Mouse (Mus musculus): ENCODE data around the gene Chmp6. TPM values are rescaled to one million over a fixed set of nuclear protein-coding genes. Genes with fewer than 3 reads are reported as not detected.

The Chmp6 gene
- 99.0 and 105 TPM in 2 replicates for polyA plus RNA-seq (2015; fragmentation: Nextera tagmentation; extraction: Ambion mirVana)

- Histone ChIP-seq H3K4me3 (replicated peaks) (peak within 1 kb of the TSS; percentile 97), H3K36me3 (peaks cover 21% of the 10 kb centered on the region), H3K9ac (replicated peaks) (peak within 1 kb of the TSS; percentile 99), H3K4me2 (peak within 1 kb of the TSS; percentile 97), H3K9me3 (replicated peaks) (no peaks in the 10 kb centered on the region), H3K27me3 (replicated peaks) (0 out of 2 replicates have a peak, but pooled peaks cover 1% of the 10 kb centered on the region), H3K27ac (replicated peaks) (peak within 1 kb of the TSS; percentile 86), H3K4me1 (peaks cover 46% of the 10 kb centered on the region)
- under 1% methylated on average over 48 of the region's 48 CpGs for WGBS
- ATAC-seq (ENCODE audit: low FRiP score), result peak; percentile 66
Measured at GRCm38 (mm10) chr11:119913291-119913934, at the start of gene Chmp6. Gene Chmp6, plus strand, starts transcription at chr11:119913441.

GRCm38 (mm10) chr11:119866837-119867236 lies 46.4 kb upstream of the Chmp6 start:
- Histone ChIP-seq H3K27ac (replicated peaks) (no peak overlapping the region), H3K4me2 (no peak overlapping the region), H3K4me3 (replicated peaks) (no peak overlapping the region), H3K4me1 (peaks cover 13% of the 10 kb centered on the region; the same call in 1 of the 2 replicates), H3K27me3 (replicated peaks) (no peaks in the 10 kb centered on the region), H3K36me3 (peaks cover 23% of the 10 kb centered on the region), H3K9me3 (replicated peaks) (no peaks in the 10 kb centered on the region), H3K9ac (replicated peaks) (no peak overlapping the region)
- WGBS, result 87% methylated on average over 6 of the region's 6 CpGs
- no peak for ATAC-seq (ENCODE audit: low FRiP score)

DNA sequence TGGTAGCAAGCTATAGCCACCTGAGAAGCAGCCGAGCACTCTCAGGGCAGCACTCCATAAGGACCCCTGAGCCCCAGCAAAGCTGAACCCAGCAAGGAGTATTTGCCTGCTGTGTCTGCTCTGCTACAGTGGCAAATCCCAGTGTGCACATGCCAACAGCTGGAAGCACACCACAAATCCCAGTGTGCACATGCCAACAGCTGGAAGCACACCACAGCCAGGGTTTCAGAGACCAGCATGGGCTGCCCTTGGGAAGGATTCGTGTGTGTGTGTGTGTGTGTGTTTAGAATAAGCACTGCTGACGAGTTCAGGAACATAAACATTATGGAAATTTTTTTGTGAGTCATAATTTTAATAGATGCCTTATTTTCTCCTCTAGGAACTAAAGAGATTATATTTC lies 45.1 kb upstream of the Chmp6 start:
- ATAC-seq (ENCODE audit: low FRiP score), result no peak

DNA sequence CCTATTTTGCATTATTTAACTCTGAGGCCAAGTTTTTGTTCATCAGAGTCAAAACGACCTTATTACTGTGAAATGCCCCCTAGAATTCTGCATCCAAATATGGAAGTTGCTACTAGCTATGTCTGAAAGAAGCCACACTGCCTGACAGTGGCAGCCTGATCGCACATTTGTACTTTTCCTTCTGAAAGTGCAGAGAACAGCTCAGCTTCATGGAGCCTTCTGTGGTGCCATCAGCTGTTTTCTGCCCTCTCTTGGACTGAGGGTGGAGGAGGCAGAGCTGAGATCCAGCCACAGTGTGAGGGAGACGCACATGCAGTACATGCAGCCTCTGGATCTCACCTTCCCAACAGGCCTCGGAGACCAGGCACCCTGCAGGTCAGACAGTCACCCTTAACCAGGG lies 44.7 kb upstream of the Chmp6 start:
- Histone ChIP-seq H3K9ac (replicated peaks) (no peak overlapping the region), H3K4me3 (replicated peaks) (no peak overlapping the region), H3K9me3 (replicated peaks) (no peaks in the 10 kb centered on the region), H3K36me3 (peaks cover 40% of the 10 kb centered on the region), H3K27me3 (replicated peaks) (no peaks in the 10 kb centered on the region), H3K4me1 (peaks cover 8% of the 10 kb centered on the region; the same call in 1 of the 2 replicates), H3K4me2 (no peak overlapping the region), H3K27ac (replicated peaks) (0 out of 2 replicates have a peak overlapping the region, but pooled peaks have one; percentile 25)
- no peak for ATAC-seq (ENCODE audit: low FRiP score)
- 80% methylated on average over 4 of the region's 4 CpGs for WGBS

More for the DNA sequence above, 45.1 kb upstream of the Chmp6 start:
- H3K27me3 ChIP-seq (replicated peaks), result no peaks in the 10 kb centered on the region
- H3K36me3 ChIP-seq, result peaks cover 36% of the 10 kb centered on the region
- H3K9me3 ChIP-seq (replicated peaks), result no peaks in the 10 kb centered on the region
- H3K27ac ChIP-seq (replicated peaks), result 0 out of 2 replicates have a peak overlapping the region, but pooled peaks have one; percentile 6
- H3K4me2 ChIP-seq, result no peak overlapping the region
- no peak overlapping the region for H3K4me3 ChIP-seq (replicated peaks)
- H3K4me1 ChIP-seq, result peaks cover 12% of the 10 kb centered on the region; the same call in 1 of the 2 replicates
- 75% methylated on average over 3 of the region's 3 CpGs for WGBS
- H3K9ac ChIP-seq (replicated peaks), result no peak overlapping the region

DNA sequence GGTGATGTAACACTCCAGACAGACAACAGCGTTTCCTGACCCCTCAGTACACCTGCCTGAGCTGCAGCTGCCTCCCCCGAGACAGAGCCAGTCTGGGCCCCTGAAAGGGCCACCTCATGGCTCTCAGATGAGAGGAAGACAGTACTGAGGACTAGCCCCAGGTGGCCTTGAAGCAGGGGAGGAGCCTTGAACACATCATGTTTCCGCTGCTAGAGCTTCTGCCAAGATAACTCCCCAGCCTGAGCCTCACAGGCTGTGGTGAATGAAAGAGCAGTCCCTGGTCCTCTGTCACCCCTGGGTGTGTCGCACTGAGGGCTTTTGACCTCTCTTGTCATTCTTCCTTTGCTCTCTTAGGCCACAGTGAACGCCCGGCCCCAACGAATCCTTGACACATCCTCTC lies 42.1 kb upstream of the Chmp6 start:
- WGBS, result 83% methylated on average over 7 of the region's 7 CpGs
- Histone ChIP-seq H3K4me2 (no peak overlapping the region), H3K36me3 (peaks cover 49% of the 10 kb centered on the region)

GRCm38 (mm10) chr11:119873643-119874042 lies 39.6 kb upstream of the Chmp6 start:
- Histone ChIP-seq H3K9ac (replicated peaks) (no peak overlapping the region), H3K4me1 (0 out of 2 replicates have a peak, but pooled peaks cover 2% of the 10 kb centered on the region), H3K27me3 (replicated peaks) (no peaks in the 10 kb centered on the region), H3K4me3 (replicated peaks) (no peak overlapping the region), H3K36me3 (peaks cover 64% of the 10 kb centered on the region), H3K9me3 (replicated peaks) (no peaks in the 10 kb centered on the region), H3K4me2 (no peak overlapping the region), H3K27ac (replicated peaks) (no peak overlapping the region)
- no peak for ATAC-seq (ENCODE audit: low FRiP score)
- 95% methylated on average over 4 of the region's 4 CpGs for WGBS

More for the DNA sequence above, 42.1 kb upstream of the Chmp6 start:
- Histone ChIP-seq H3K4me3 (replicated peaks) (no peak overlapping the region), H3K27ac (replicated peaks) (no peak overlapping the region), H3K4me1 (0 out of 2 replicates have a peak, but pooled peaks cover 7% of the 10 kb centered on the region), H3K27me3 (replicated peaks) (no peaks in the 10 kb centered on the region), H3K9me3 (replicated peaks) (no peaks in the 10 kb centered on the region), H3K9ac (replicated peaks) (no peak overlapping the region)
- ATAC-seq (ENCODE audit: low FRiP score), result no peak

DNA sequence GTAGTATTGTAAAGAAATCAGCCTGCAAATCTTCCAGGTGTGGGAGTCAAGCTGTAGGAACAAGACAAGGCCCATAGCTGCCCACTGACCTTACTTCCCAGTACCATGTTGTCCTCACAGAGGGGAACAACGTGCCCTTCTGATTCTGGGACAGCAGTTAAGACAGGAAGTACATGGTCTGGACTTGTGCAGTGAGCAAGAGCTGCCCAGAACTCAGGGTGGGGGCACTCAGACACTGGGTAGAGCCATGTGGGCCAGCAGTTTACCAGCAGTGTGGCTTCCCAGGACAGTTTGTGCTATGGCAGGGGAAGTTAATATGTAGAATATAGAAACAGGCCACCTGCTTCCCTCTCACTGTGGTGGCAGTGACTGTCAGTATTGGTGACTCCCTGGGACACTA lies 38.4 kb upstream of the Chmp6 start:
- no peak for ATAC-seq (ENCODE audit: low FRiP score)
- Histone ChIP-seq H3K9ac (replicated peaks) (no peak overlapping the region), H3K9me3 (replicated peaks) (no peaks in the 10 kb centered on the region), H3K4me1 (no peaks in the 10 kb centered on the region), H3K4me2 (no peak overlapping the region), H3K27ac (replicated peaks) (no peak overlapping the region), H3K4me3 (replicated peaks) (no peak overlapping the region), H3K27me3 (replicated peaks) (no peaks in the 10 kb centered on the region), H3K36me3 (peaks cover 63% of the 10 kb centered on the region)
- WGBS, result 88% methylated on average over 1 of the region's 1 CpGs

DNA sequence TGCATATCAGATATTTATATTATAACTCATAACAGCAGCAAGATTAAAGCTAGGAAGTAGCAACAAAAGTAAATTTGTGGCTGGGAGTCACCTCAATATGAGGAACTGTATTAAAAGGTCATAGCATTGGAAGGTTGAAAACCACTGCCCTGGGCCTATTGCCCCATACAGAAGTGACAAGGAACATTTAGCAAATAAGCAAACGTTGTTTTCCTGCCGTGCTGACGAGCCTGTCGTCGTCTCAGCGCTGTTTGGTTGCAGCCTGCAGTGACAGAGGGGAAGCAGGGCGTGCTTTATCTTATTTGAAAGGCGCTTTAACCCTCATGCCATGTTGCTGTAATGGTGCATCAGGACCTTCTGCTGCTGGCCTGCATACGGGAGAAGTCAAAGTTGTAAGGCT lies 37.6 kb upstream of the Chmp6 start:
- no peak overlapping the region for H3K4me3 ChIP-seq (replicated peaks)
- WGBS, result 88% methylated on average over 9 of the region's 9 CpGs
- no peaks in the 10 kb centered on the region for H3K9me3 ChIP-seq (replicated peaks)
- H3K36me3 ChIP-seq, result peaks cover 65% of the 10 kb centered on the region
- H3K27me3 ChIP-seq (replicated peaks), result no peaks in the 10 kb centered on the region
- no peak overlapping the region for H3K9ac ChIP-seq (replicated peaks)
- H3K4me1 ChIP-seq, result no peaks in the 10 kb centered on the region
- H3K4me2 ChIP-seq, result no peak overlapping the region
- no peak overlapping the region for H3K27ac ChIP-seq (replicated peaks)
- no peak for ATAC-seq (ENCODE audit: low FRiP score)

- H3K36me3 ChIP-seq, result peaks cover 58% of the 10 kb centered on the region
- 84% methylated on average over 7 of the region's 7 CpGs for WGBS
Measured at GRCm38 (mm10) chr11:119877124-119877523, 36.1 kb upstream of the Chmp6 start.

GRCm38 (mm10) chr11:119879573-119879972 lies 33.7 kb upstream of the Chmp6 start:
- 95% methylated on average over 5 of the region's 5 CpGs for WGBS
- ATAC-seq (ENCODE audit: low FRiP score), result no peak
- Histone ChIP-seq H3K4me3 (replicated peaks) (no peak overlapping the region), H3K27ac (replicated peaks) (no peak overlapping the region), H3K27me3 (replicated peaks) (no peaks in the 10 kb centered on the region), H3K4me2 (no peak overlapping the region), H3K4me1 (no peaks in the 10 kb centered on the region), H3K9me3 (replicated peaks) (no peaks in the 10 kb centered on the region), H3K9ac (replicated peaks) (no peak overlapping the region), H3K36me3 (peaks cover 34% of the 10 kb centered on the region)

More at GRCm38 (mm10) chr11:119877124-119877523, 36.1 kb upstream of the Chmp6 start:
- Histone ChIP-seq H3K4me3 (replicated peaks) (no peak overlapping the region), H3K27ac (replicated peaks) (no peak overlapping the region), H3K27me3 (replicated peaks) (no peaks in the 10 kb centered on the region), H3K4me2 (no peak overlapping the region), H3K4me1 (no peaks in the 10 kb centered on the region), H3K9ac (replicated peaks) (no peak overlapping the region), H3K9me3 (replicated peaks) (no peaks in the 10 kb centered on the region)
- no peak for ATAC-seq (ENCODE audit: low FRiP score)

- Histone ChIP-seq H3K27me3 (replicated peaks) (no peaks in the 10 kb centered on the region), H3K4me2 (no peak overlapping the region), H3K4me1 (no peaks in the 10 kb centered on the region), H3K27ac (replicated peaks) (no peak overlapping the region), H3K9me3 (replicated peaks) (no peaks in the 10 kb centered on the region), H3K9ac (replicated peaks) (no peak overlapping the region), H3K4me3 (replicated peaks) (no peak overlapping the region), H3K36me3 (peaks cover 40% of the 10 kb centered on the region)
- ATAC-seq (ENCODE audit: low FRiP score), result no peak
- 81% methylated on average over 2 of the region's 2 CpGs for WGBS
Measured at GRCm38 (mm10) chr11:119883646-119884045, 29.6 kb upstream of the Chmp6 start.

DNA sequence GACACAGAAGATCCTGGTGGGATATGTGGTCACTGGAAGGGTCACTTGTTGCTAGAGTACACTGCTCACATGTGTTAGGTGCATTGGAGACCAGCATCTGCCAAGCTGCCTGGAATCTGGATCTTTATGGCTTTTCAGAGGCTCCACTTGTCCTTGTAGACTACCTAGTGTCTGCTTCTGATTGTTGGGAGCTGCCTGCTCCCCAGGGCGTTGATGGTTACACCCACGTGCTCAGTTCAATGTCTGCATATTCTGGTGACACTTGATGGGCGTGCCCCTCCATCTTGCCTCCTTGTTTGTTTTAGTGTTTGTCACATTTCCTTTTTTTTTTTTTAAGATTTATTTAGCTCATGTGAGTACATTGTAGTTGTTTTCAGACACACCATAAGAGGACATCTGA lies 23.3 kb upstream of the Chmp6 start:
- no peak for ATAC-seq (ENCODE audit: low FRiP score)

More for the DNA sequence above, 23.3 kb upstream of the Chmp6 start:
- Histone ChIP-seq H3K4me3 (replicated peaks) (no peak overlapping the region), H3K4me2 (no peak overlapping the region), H3K27me3 (replicated peaks) (no peaks in the 10 kb centered on the region), H3K9me3 (replicated peaks) (no peaks in the 10 kb centered on the region), H3K4me1 (peaks cover 24% of the 10 kb centered on the region), H3K9ac (replicated peaks) (no peak overlapping the region), H3K36me3 (peaks cover 60% of the 10 kb centered on the region), H3K27ac (replicated peaks) (no peak overlapping the region)
- 93% methylated on average over 3 of the region's 3 CpGs for WGBS

Data from neural tube, embryonic 15.5 days (tissue).